Mouse (Mus musculus): Measurements from ENCODE around the gene Cisd1.
A peak's percentile ranks its signal among the peaks of the same experiment; 100 is the strongest.

The Cisd1 gene

GRCm38 (mm10) chr10:71348637-71349280, 4.0 kb upstream of the Cisd1 start:
- DNase-seq (ENCODE audit: low read depth, low spot score), result no peak

- no peak for DNase-seq (ENCODE audit: low read depth, low spot score)
These were observed 3.3 kb upstream of the Cisd1 start for GRCm38 (mm10) chr10:71347964-71348636.

- peak; percentile 95 for DNase-seq (ENCODE audit: low read depth, low spot score)
These were observed 2.8 kb upstream of the Cisd1 start, which contains the start of gene Ipmk for GRCm38 (mm10) chr10:71347509-71347949. TSS of gene Ipmk (plus strand) at chr10:71347763.

GRCm38 (mm10) chr10:71346722-71347508, 2.2 kb upstream of the Cisd1 start:
- no peak for DNase-seq (ENCODE audit: low read depth, low spot score)

- DNase-seq (ENCODE audit: low read depth, low spot score), result no peak
These were observed 1.4 kb upstream of the Cisd1 start for GRCm38 (mm10) chr10:71346106-71346505.

- no peak for DNase-seq (ENCODE audit: low read depth, low spot score)
These were observed 1.0 kb downstream of the Cisd1 start for GRCm38 (mm10) chr10:71343567-71344265.

- DNase-seq (ENCODE audit: low read depth, low spot score), result no peak
These were observed 1.6 kb downstream of the Cisd1 start for GRCm38 (mm10) chr10:71343130-71343529.

- DNase-seq (ENCODE audit: low read depth, low spot score), result no peak
These were observed 2.5 kb downstream of the Cisd1 start for GRCm38 (mm10) chr10:71342030-71342805.

GRCm38 (mm10) chr10:71341290-71341689, 3.5 kb downstream of the Cisd1 start:
- DNase-seq (ENCODE audit: low read depth, low spot score), result no peak

GRCm38 (mm10) chr10:71340195-71340594, 4.6 kb downstream of the Cisd1 start:
- DNase-seq (ENCODE audit: low read depth, low spot score), result no peak

GRCm38 (mm10) chr10:71339463-71339862, 5.3 kb downstream of the Cisd1 start:
- no peak for DNase-seq (ENCODE audit: low read depth, low spot score)

- DNase-seq (ENCODE audit: low read depth, low spot score), result no peak
These were observed 6.4 kb downstream of the Cisd1 start for GRCm38 (mm10) chr10:71338156-71338905.

GRCm38 (mm10) chr10:71337733-71338132, 7.0 kb downstream of the Cisd1 start:
- no peak for DNase-seq (ENCODE audit: low read depth, low spot score)

- DNase-seq (ENCODE audit: low read depth, low spot score), result no peak
These were observed 11.9 kb downstream of the Cisd1 start for GRCm38 (mm10) chr10:71332859-71333258.

GRCm38 (mm10) chr10:71332376-71332775, 12.4 kb downstream of the Cisd1 start:
- no peak for DNase-seq (ENCODE audit: low read depth, low spot score)

GRCm38 (mm10) chr10:71331908-71332307, 12.8 kb downstream of the Cisd1 start:
- no peak for DNase-seq (ENCODE audit: low read depth, low spot score)

- no peak for DNase-seq (ENCODE audit: low read depth, low spot score)
These were observed 14.7 kb downstream of the Cisd1 start for GRCm38 (mm10) chr10:71330070-71330469.

GRCm38 (mm10) chr10:71329295-71329694, 15.5 kb downstream of the Cisd1 start:
- no peak for DNase-seq (ENCODE audit: low read depth, low spot score)

GRCm38 (mm10) chr10:71328870-71329269, 15.9 kb downstream of the Cisd1 start:
- DNase-seq (ENCODE audit: low read depth, low spot score), result no peak

- no peak for DNase-seq (ENCODE audit: low read depth, low spot score)
These were observed 16.4 kb downstream of the Cisd1 start for GRCm38 (mm10) chr10:71328382-71328781.

Data from WW6 (cell line).